Mouse (Mus musculus) limb, embryonic 13.5 days (tissue): ENCODE data around the gene Chit1. TPM values are rescaled to one million over a fixed set of nuclear protein-coding genes. Genes with fewer than 3 reads are reported as not detected.

Experiments used
- ATAC-seq: fragments of 200-750 bp; cut with Nextera tagmentation; 2 replicates; pipeline ENCODE4 v1.8.0; 2017; ENCODE audit warnings: low read depth, moderate number of reproducible peaks, moderate TSS enrichment; ENCODE audit not compliant: low FRiP score
- H3K27ac ChIP-seq: fragments of 300-500 bp; sonication (generic); 2 replicates; pipeline ENCODE4 v1.5.1; 2015; ENCODE audit warnings: inconsistent platforms, mild to moderate bottlenecking, moderate library complexity
- H3K27me3 ChIP-seq: fragments of 300-500 bp; sonication (generic); 2 replicates; pipeline ENCODE4 v1.6.1; 2015; ENCODE audit warnings: mild to moderate bottlenecking, inconsistent platforms
- H3K36me3 ChIP-seq: fragments of 300-500 bp; sonication (generic); 2 replicates; pipeline ENCODE4 v1.6.1; 2015; ENCODE audit warnings: inconsistent platforms, mild to moderate bottlenecking, moderate library complexity
- H3K4me1 ChIP-seq: fragments of 300-500 bp; sonication (generic); 2 replicates; pipeline ENCODE4 v1.6.1; 2015; ENCODE audit warnings: inconsistent platforms
- H3K4me2 ChIP-seq: fragments of 300-500 bp; sonication (generic); replicated peaks from 2 replicates; pipeline ENCODE4 v1.6.1; 2015; ENCODE audit warnings: inconsistent platforms, mild to moderate bottlenecking, moderate library complexity
- H3K4me3 ChIP-seq: fragments of 300-500 bp; sonication (generic); 2 replicates; pipeline ENCODE4 v1.5.1; 2015; ENCODE audit warnings: moderate library complexity, mild to moderate bottlenecking, inconsistent platforms
- H3K9ac ChIP-seq: fragments of 300-500 bp; sonication (generic); 2 replicates; pipeline ENCODE4 v1.6.1; 2015; ENCODE audit warnings: mild to moderate bottlenecking, inconsistent platforms
- H3K9me3 ChIP-seq: fragments of 300-500 bp; sonication (generic); 2 replicates; pipeline ENCODE4 v1.6.1; 2016; ENCODE audit warnings: inconsistent platforms
- WGBS: fragments of 180-500 bp; shearing (Covaris S2); methylation state at CpG from one replicate; pipeline ENCODE4 v1.1.7; 2015; 5-methylcytosine and 5-hydroxymethylcytosine counted together
- polyA plus RNA-seq: library from polyadenylated mRNA; unstranded; fragments of >200 nt; fragmentation: Nextera tagmentation; extraction: Ambion mirVana; gene quantifications from 2 replicates; pipeline ENCODE4 v1.2.1, GENCODE M21; 2015

The Chit1 gene
- polyA plus RNA-seq, 1 experiment from 2014 or later: 0.17 TPM

GRCm38 (mm10) chr1:134154655-134155054 lies 43.6 kb downstream of the Chit1 start:
- no peaks in the 10 kb centered on the region for H3K4me1 ChIP-seq
- no peak overlapping the region for H3K27ac ChIP-seq
- H3K9me3 ChIP-seq: peaks cover 6% of the 10 kb centered on the region; the same call in 1 of the 2 replicates
- H3K4me3 ChIP-seq: no peak overlapping the region
- H3K9ac ChIP-seq: no peak overlapping the region
- no peak for ATAC-seq
- 71% methylated on average over 3 of the region's 3 CpGs for WGBS
- H3K4me2 ChIP-seq: no peak overlapping the region
- H3K27me3 ChIP-seq: 0 out of 2 replicates have a peak, but pooled peaks cover 3% of the 10 kb centered on the region
- no peaks in the 10 kb centered on the region for H3K36me3 ChIP-seq

GRCm38 (mm10) chr1:134160404-134160803 lies 49.4 kb downstream of the Chit1 start:
- 89% methylated on average over 3 of the region's 3 CpGs for WGBS
- ATAC-seq: peak; percentile 73
- Histone ChIP-seq H3K36me3 (no peaks in the 10 kb centered on the region), H3K4me3 (no peak overlapping the region), H3K27me3 (no peaks in the 10 kb centered on the region), H3K4me1 (no peaks in the 10 kb centered on the region; the same call in 1 of the 2 replicates), H3K9ac (no peak overlapping the region), H3K4me2 (no peak overlapping the region), H3K9me3 (no peaks in the 10 kb centered on the region), H3K27ac (no peak overlapping the region)

- no peaks in the 10 kb centered on the region for H3K36me3 ChIP-seq
- H3K4me1 ChIP-seq: no peaks in the 10 kb centered on the region; the same call in 1 of the 2 replicates
- 79% methylated on average over 6 of the region's 6 CpGs for WGBS
- no peak overlapping the region for H3K9ac ChIP-seq
- H3K9me3 ChIP-seq: no peaks in the 10 kb centered on the region; the same call in 1 of the 2 replicates
- H3K4me2 ChIP-seq: no peak overlapping the region
- no peaks in the 10 kb centered on the region for H3K27me3 ChIP-seq
- ATAC-seq: no peak
- H3K27ac ChIP-seq: no peak overlapping the region
- no peak overlapping the region for H3K4me3 ChIP-seq
Observed at GRCm38 (mm10) chr1:134161399-134161798, 50.4 kb downstream of the Chit1 start.

DNA sequence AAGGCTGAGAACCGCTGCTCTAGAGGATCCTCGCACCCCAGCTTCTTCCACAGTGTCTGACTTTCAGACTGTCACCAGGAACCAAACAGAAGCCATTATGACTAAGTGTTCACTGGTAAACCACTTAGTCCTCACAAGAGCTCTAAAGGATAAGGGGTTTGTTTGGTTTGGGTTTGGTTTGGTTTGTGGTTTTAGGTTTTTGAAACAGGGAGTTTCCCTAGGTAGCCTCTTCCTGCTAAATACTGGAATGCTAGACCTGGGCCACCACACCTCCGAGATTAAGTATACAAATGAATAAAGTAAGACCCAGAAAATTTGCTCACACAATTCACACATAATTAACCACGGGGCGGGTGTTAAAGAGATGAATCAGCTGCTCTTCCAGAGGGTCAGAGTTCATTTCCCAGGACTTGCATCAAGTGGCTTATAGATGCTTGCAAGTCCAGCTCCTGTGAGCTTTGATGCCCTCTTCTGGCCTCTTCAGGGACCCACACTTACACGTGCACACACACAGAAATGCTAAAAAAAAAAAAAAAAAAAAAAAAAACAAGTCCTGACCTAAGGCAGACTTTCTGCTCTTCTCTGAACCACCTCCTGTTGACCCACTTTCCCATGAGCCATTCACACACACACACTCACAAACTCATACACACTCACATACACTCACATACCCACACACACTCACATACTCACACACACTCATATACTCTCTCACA lies 51.6 kb downstream of the Chit1 start:
- Histone ChIP-seq H3K9me3 (no peaks in the 10 kb centered on the region; the same call in 1 of the 2 replicates), H3K4me3 (no peak overlapping the region), H3K27me3 (no peaks in the 10 kb centered on the region), H3K4me2 (no peak overlapping the region), H3K27ac (no peak overlapping the region), H3K9ac (no peak overlapping the region), H3K36me3 (no peaks in the 10 kb centered on the region), H3K4me1 (no peaks in the 10 kb centered on the region; the same call in 1 of the 2 replicates)
- 81% methylated on average over 6 of the region's 6 CpGs for WGBS
- ATAC-seq: no peak

DNA sequence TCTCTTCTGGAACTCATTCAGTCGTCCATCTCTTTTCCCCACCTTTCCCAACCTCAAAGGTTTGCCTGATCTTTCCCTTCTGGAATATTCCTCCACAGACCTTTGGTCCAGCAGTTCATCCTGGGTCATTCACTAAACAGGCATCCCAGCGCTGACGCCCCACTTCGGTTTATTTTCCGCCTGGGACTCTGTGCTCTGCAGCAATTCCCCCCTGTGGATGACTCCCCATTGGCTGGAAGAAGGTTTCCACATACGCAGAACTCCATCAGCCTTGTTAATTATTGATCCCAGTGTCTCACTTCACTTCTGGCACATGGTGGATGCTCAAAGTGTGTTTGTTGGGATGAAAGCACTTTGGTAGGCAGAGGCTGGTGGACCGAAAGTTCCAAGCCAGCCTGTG lies 52.4 kb downstream of the Chit1 start:
- Histone ChIP-seq H3K9ac (no peak overlapping the region), H3K4me3 (no peak overlapping the region), H3K36me3 (no peaks in the 10 kb centered on the region), H3K4me2 (no peak overlapping the region), H3K27ac (no peak overlapping the region), H3K4me1 (no peaks in the 10 kb centered on the region; the same call in 1 of the 2 replicates), H3K9me3 (no peaks in the 10 kb centered on the region; the same call in 1 of the 2 replicates), H3K27me3 (no peaks in the 10 kb centered on the region)
- WGBS: 87% methylated on average over 7 of the region's 7 CpGs
- no peak for ATAC-seq

DNA sequence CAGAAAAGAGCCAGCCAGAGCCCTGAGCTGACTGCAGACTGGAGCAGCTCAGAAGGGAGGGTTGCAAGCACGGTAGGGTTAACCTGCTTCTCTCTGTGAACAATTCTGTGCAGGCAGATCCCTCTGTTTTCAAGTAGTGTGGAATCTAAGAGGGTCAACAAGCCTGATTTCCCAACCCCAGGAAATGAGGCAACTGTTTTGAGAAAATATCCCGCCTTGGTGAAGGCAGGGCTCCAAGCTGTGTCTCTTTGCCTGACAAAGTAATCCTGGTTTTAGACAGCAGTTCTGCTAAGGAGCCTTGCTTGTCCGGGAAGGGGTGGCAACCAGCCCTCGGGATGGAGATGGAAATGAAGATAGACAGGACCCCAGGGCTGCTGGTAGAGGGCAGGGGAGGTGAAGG lies 53.4 kb downstream of the Chit1 start:
- Histone ChIP-seq H3K4me2 (no peak overlapping the region), H3K36me3 (no peaks in the 10 kb centered on the region), H3K27me3 (no peaks in the 10 kb centered on the region), H3K9ac (no peak overlapping the region), H3K4me1 (no peaks in the 10 kb centered on the region; the same call in 1 of the 2 replicates), H3K9me3 (no peaks in the 10 kb centered on the region; the same call in 1 of the 2 replicates), H3K27ac (no peak overlapping the region), H3K4me3 (no peak overlapping the region)
- WGBS: 68% methylated on average over 4 of the region's 4 CpGs
- no peak for ATAC-seq

DNA sequence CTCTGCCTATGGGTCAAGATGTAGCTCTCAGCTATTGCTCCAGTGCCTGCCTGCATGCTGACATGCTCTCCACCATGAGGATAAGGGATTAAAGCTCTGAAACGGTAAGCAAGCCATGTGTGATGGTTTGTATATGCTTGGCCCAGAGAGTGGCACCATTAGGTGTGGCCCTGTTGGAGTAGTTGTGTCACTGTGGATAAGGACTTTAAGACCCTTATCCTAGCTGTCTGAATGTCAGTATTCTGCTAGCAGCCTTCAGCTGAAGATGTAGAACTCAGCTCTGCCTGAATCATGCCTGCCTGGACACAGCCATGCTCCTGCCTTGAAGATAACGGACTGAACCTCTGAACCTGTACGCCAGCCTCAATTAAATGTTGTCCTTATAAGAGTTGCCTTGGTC lies 55.5 kb downstream of the Chit1 start:
- WGBS: 86% methylated on average over 3 of the region's 3 CpGs

DNA sequence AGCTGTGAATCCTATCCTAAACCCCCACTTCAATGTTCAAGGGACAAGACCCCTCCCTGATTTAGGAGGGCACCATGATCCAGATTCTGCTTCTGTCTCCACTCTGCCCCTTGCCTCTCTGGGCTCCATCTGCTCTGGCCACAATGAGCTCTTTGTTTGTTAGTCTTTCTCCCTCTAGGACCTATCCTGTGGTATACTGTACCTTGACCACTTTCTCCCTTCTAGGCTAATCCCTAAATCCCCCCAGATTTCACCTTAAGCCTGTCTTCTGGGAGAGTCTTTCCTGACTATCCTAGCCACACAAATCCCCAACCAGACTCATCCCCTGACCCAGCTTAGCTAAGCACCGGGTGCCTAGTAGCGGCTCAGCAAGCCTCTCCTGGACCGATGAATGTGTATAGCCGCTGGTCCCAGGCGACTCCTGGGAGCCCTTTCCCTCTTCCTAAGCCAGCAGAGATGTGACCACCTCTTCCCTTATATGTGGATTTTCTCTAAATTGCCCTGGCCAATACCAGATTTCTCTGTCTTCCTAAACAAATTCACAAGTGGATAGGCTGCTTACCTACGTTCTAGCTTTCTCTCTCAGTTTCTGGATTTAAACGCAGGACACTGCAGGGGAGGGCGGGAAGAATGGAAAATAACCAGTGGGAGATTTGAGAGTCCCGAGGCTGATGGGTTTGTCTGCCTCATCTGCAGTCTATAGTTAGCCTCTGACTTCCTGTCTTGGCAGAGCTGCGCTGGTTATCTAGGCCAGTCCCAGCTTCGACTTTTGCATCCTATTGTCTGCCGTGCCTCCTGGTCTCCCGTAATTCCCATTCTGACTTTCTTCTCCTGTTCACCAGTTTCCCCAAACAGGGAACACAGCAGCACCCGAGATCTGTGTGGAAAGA lies 56.6 kb downstream of the Chit1 start:
- H3K4me3 ChIP-seq: no peak overlapping the region
- H3K9ac ChIP-seq: no peak overlapping the region
- WGBS: 66% methylated on average over 14 of the region's 14 CpGs

More for the DNA sequence above, 55.5 kb downstream of the Chit1 start:
- H3K9ac ChIP-seq: no peak overlapping the region
- H3K4me2 ChIP-seq: no peak overlapping the region
- no peaks in the 10 kb centered on the region; the same call in 1 of the 2 replicates for H3K4me1 ChIP-seq
- H3K9me3 ChIP-seq: no peaks in the 10 kb centered on the region; the same call in 1 of the 2 replicates
- no peaks in the 10 kb centered on the region for H3K27me3 ChIP-seq
- no peak overlapping the region for H3K4me3 ChIP-seq
- ATAC-seq: no peak
- H3K27ac ChIP-seq: no peak overlapping the region
- H3K36me3 ChIP-seq: no peaks in the 10 kb centered on the region

GRCm38 (mm10) chr1:134168567-134168966 lies 57.5 kb downstream of the Chit1 start:
- no peaks in the 10 kb centered on the region for H3K27me3 ChIP-seq
- no peak overlapping the region for H3K9ac ChIP-seq
- no peaks in the 10 kb centered on the region for H3K36me3 ChIP-seq
- no peak overlapping the region for H3K27ac ChIP-seq
- no peak overlapping the region for H3K4me3 ChIP-seq
- WGBS: 80% methylated on average over 3 of the region's 3 CpGs
- H3K9me3 ChIP-seq: no peaks in the 10 kb centered on the region; the same call in 1 of the 2 replicates
- no peak for ATAC-seq
- no peak overlapping the region for H3K4me2 ChIP-seq
- no peaks in the 10 kb centered on the region; the same call in 1 of the 2 replicates for H3K4me1 ChIP-seq

More for the DNA sequence above, 56.6 kb downstream of the Chit1 start:
- Histone ChIP-seq H3K36me3 (no peaks in the 10 kb centered on the region), H3K27ac (no peak overlapping the region), H3K9me3 (no peaks in the 10 kb centered on the region; the same call in 1 of the 2 replicates), H3K4me2 (no peak overlapping the region), H3K27me3 (no peaks in the 10 kb centered on the region), H3K4me1 (no peaks in the 10 kb centered on the region; the same call in 1 of the 2 replicates)
- no peak for ATAC-seq

DNA sequence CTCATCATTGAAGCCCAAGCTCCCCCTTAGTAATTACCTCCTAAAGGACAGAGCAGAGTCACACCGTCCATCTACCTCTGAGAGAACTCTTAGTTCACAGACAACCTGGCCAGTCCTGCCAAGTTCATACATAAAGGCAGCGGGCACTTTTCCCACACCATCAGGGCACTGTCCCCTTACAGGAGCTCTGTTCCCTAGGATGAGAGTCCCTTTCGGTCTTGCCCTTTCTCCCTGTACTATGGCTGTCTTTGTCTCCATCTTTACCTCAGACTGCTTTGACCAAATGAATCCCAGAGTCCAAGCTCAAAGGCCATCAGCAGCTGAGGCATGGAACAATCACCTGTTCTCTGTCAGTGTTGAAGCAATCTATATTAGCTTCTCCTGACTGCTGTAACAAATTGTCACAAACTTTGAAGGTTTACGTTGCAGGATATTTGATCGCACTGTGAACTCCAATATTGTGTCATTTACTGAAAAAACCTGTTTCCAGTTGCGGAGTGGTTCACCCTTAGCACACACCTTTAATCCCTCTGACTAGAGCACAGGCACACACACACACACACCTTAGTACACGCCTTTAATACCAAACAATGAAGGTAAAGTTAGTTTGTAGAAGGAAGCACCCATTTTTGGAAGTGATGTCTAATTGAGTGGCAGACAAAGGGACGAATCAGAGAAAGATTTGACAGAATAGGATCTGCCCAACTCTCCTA lies 58.1 kb downstream of the Chit1 start:
- WGBS: 88% methylated on average over 8 of the region's 8 CpGs

DNA sequence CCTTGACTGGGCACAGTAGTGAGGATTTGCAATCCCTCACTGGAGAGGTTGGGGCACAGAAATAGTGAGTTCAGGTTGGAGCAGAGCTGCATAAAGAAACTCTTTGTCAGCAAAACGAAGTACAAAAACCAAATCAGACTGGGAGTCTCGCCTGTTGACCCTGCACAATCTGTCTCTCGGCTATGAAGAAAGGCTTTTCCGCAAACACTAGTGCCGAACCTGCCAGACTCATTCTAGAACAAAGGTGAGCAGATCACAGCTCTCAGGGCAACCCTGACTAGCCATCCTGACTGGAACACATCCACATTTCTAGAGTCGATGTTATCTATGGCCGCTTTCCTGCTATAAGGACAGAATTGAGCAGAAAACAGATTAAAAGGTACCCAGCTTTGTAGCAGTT lies 62.0 kb downstream of the Chit1 start:
- Histone ChIP-seq H3K9me3 (no peaks in the 10 kb centered on the region), H3K4me1 (no peaks in the 10 kb centered on the region), H3K9ac (no peak overlapping the region), H3K36me3 (no peaks in the 10 kb centered on the region), H3K27ac (no peak overlapping the region), H3K4me3 (no peak overlapping the region), H3K27me3 (no peaks in the 10 kb centered on the region), H3K4me2 (no peak overlapping the region)
- ATAC-seq: no peak
- WGBS: 75% methylated on average over 7 of the region's 7 CpGs

More for the DNA sequence above, 58.1 kb downstream of the Chit1 start:
- Histone ChIP-seq H3K9me3 (no peaks in the 10 kb centered on the region; the same call in 1 of the 2 replicates), H3K4me2 (no peak overlapping the region), H3K27me3 (no peaks in the 10 kb centered on the region), H3K27ac (no peak overlapping the region), H3K36me3 (no peaks in the 10 kb centered on the region), H3K4me3 (no peak overlapping the region), H3K9ac (no peak overlapping the region), H3K4me1 (no peaks in the 10 kb centered on the region; the same call in 1 of the 2 replicates)
- ATAC-seq: no peak
